Mouse (Mus musculus): ENCODE data around the gene Krtap4-13. TPM values are rescaled to one million over a fixed set of nuclear protein-coding genes. Genes with fewer than 3 reads are reported as not detected.
"Not testable (repeated sequence)": the region's sequence is repeated elsewhere in the genome, so short reads cannot be mapped to it uniquely, and the experiment has no call there.

Gene Krtap4-13
- total RNA-seq, 1 experiment = 1.3 TPM

DNA sequence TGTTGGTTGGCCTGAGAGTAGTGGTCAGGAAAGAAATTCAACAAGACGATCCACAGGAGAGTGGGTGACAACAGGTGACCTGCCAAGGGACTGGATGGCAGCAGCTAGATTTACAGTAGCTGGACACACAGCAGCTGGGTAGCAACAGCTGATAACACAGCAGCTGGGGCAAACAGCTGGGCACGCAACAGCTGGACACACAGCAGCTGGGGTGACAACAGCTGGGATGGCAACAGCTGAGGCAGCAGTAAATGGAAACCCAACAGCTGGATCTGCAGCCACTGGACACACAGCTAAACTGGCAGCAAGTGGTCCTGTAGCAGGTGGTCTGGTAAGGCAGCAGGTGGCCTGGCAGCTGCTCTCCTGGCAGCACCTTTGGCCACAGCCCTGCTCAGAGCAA is 37.1 kb upstream of the Krtap4-13 start:
- no peak for DNase-seq (ENCODE audit: low read depth, low spot score)
- Histone ChIP-seq H3K4me3 (ENCODE audit: insufficient read depth in 1 of 2, low read depth in 1 of 2, low read length in 2 of 2, poor library complexity in 1 of 2, severe bottlenecking in 1 of 2) (no peak overlapping the region), H3K9me3 (ENCODE audit: control insufficient read depth, insufficient read depth, low read depth, low read length) (no peaks in the 10 kb centered on the region), H3K4me1 (ENCODE audit: control insufficient read depth in 2 of 2, insufficient read depth in 2 of 2, low read length in 2 of 2, poor library complexity in 1 of 2) (no peaks in the 10 kb centered on the region), H3K27ac (ENCODE audit: insufficient read depth, low read depth, low read length, poor library complexity, severe bottlenecking) (no peak overlapping the region), H3K36me3 (ENCODE audit: control insufficient read depth, insufficient read depth, low read length, poor library complexity, severe bottlenecking) (no peaks in the 10 kb centered on the region), H3K9ac (ENCODE audit: insufficient read depth, low read depth, low read length, poor library complexity, severe bottlenecking) (no peak overlapping the region)
- in situ Hi-C loops (cut with MboI; ENCODE audit: low sequenced_read_pairs in 2 of 2, unreplicated experiment in 2 of 2) = no loop called here
- TF ChIP-seq CHD2 (IDR thresholded peaks at IDR 0.05; ENCODE audit: low read depth, low read length) = no peak
- TF ChIP-seq MAFK (IDR thresholded peaks at IDR 0.05; ENCODE audit: insufficient read depth, low read depth, low read length) = no peak
- TF ChIP-seq ZC3H11A (IDR thresholded peaks at IDR 0.05; ENCODE audit: borderline replicate concordance, low read depth, low read length) = no peak
- TF ChIP-seq HCFC1 (IDR thresholded peaks at IDR 0.05; ENCODE audit: borderline replicate concordance, insufficient read depth, low read length) = no peak
- TF ChIP-seq ZNF384 (IDR thresholded peaks at IDR 0.05; ENCODE audit: low read depth, low read length) = no peak

- in situ Hi-C loops (cut with MboI; ENCODE audit: low sequenced_read_pairs in 2 of 2, unreplicated experiment in 2 of 2) = no loop called here
- Histone ChIP-seq H3K9ac (ENCODE audit: insufficient read depth, low read depth, low read length, poor library complexity, severe bottlenecking) (no peak overlapping the region), H3K9me3 (ENCODE audit: control insufficient read depth, insufficient read depth, low read depth, low read length) (no peaks in the 10 kb centered on the region), H3K27ac (ENCODE audit: insufficient read depth, low read depth, low read length, poor library complexity, severe bottlenecking) (no peak overlapping the region), H3K36me3 (ENCODE audit: control insufficient read depth, insufficient read depth, low read length, poor library complexity, severe bottlenecking) (no peaks in the 10 kb centered on the region), H3K4me1 (ENCODE audit: control insufficient read depth in 2 of 2, insufficient read depth in 2 of 2, low read length in 2 of 2, poor library complexity in 1 of 2) (no peaks in the 10 kb centered on the region), H3K4me3 (ENCODE audit: insufficient read depth in 1 of 2, low read depth in 1 of 2, low read length in 2 of 2, poor library complexity in 1 of 2, severe bottlenecking in 1 of 2) (no peak overlapping the region)
- DNase-seq (ENCODE audit: low read depth, low spot score) = no peak
- no peak for TF ChIP-seq MAFK (IDR thresholded peaks at IDR 0.05; ENCODE audit: insufficient read depth, low read depth, low read length)
- no peak for TF ChIP-seq HCFC1 (IDR thresholded peaks at IDR 0.05; ENCODE audit: borderline replicate concordance, insufficient read depth, low read length)
- TF ChIP-seq CHD2 (IDR thresholded peaks at IDR 0.05; ENCODE audit: low read depth, low read length) = no peak
- TF ChIP-seq ZC3H11A (IDR thresholded peaks at IDR 0.05; ENCODE audit: borderline replicate concordance, low read depth, low read length) = no peak
- TF ChIP-seq ZNF384 (IDR thresholded peaks at IDR 0.05; ENCODE audit: low read depth, low read length) = no peak
Observed at GRCm38 (mm10) chr11:99842185-99842584, 32.5 kb upstream of the Krtap4-13 start.

DNA sequence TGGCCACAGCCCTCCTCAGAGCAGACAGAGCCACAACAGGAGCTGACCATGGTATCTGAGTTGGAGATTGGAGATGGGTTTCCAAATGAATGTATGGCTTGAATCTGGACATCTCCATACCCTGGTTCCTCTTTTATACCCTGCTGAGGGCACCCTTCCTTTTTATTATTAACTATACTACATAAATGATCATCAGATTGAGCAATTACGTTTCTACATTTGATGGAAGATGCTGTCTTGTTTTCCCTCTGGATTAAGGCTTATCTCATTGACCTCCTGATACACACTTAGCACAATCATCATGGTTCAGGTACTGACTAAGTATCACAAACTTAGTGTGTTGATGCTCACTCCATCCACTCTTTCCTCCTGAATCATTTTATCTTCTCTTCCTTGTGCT is 28.3 kb upstream of the Krtap4-13 start, which contains the start of gene 2300003K06Rik:
Gene 2300003K06Rik (minus strand): TSS at position 101 of the 400 bp plus-strand sequence.
- Histone ChIP-seq H3K36me3 (ENCODE audit: control insufficient read depth, insufficient read depth, low read length, poor library complexity, severe bottlenecking) (no peaks in the 10 kb centered on the region), H3K4me1 (ENCODE audit: control insufficient read depth in 2 of 2, insufficient read depth in 2 of 2, low read length in 2 of 2, poor library complexity in 1 of 2) (no peaks in the 10 kb centered on the region), H3K9me3 (ENCODE audit: control insufficient read depth, insufficient read depth, low read depth, low read length) (no peaks in the 10 kb centered on the region), H3K9ac (ENCODE audit: insufficient read depth, low read depth, low read length, poor library complexity, severe bottlenecking) (no peak within 1 kb of the TSS), H3K4me3 (ENCODE audit: insufficient read depth in 1 of 2, low read depth in 1 of 2, low read length in 2 of 2, poor library complexity in 1 of 2, severe bottlenecking in 1 of 2) (no peak within 1 kb of the TSS), H3K27ac (ENCODE audit: insufficient read depth, low read depth, low read length, poor library complexity, severe bottlenecking) (no peak within 1 kb of the TSS; the same call in 1 of the 2 replicates)
- no peak for DNase-seq (ENCODE audit: low read depth, low spot score)
- in situ Hi-C loops (cut with MboI; ENCODE audit: low sequenced_read_pairs in 2 of 2, unreplicated experiment in 2 of 2) = no loop called here
- TF ChIP-seq CHD2 (IDR thresholded peaks at IDR 0.05; ENCODE audit: low read depth, low read length) = no peak
- TF ChIP-seq HCFC1 (IDR thresholded peaks at IDR 0.05; ENCODE audit: borderline replicate concordance, insufficient read depth, low read length) = no peak
- TF ChIP-seq MAFK (IDR thresholded peaks at IDR 0.05; ENCODE audit: insufficient read depth, low read depth, low read length) = no peak
- no peak for TF ChIP-seq ZC3H11A (IDR thresholded peaks at IDR 0.05; ENCODE audit: borderline replicate concordance, low read depth, low read length)
- no peak for TF ChIP-seq ZNF384 (IDR thresholded peaks at IDR 0.05; ENCODE audit: low read depth, low read length)

GRCm38 (mm10) chr11:99815566-99815965 is 5.9 kb upstream of the Krtap4-13 start, which contains the start of gene Gm11564:
Gm11564 (minus strand) TSS chr11:99815666.
- H3K27ac ChIP-seq (ENCODE audit: insufficient read depth, low read depth, low read length, poor library complexity, severe bottlenecking); H3K4me1 ChIP-seq (ENCODE audit: control insufficient read depth in 2 of 2, insufficient read depth in 2 of 2, low read length in 2 of 2, poor library complexity in 1 of 2); H3K9me3 ChIP-seq (ENCODE audit: control insufficient read depth, insufficient read depth, low read depth, low read length); in situ Hi-C loops (cut with MboI; ENCODE audit: low sequenced_read_pairs in 2 of 2, unreplicated experiment in 2 of 2); DNase-seq (ENCODE audit: low read depth, low spot score); H3K9ac ChIP-seq (ENCODE audit: insufficient read depth, low read depth, low read length, poor library complexity, severe bottlenecking); H3K4me3 ChIP-seq (ENCODE audit: insufficient read depth in 1 of 2, low read depth in 1 of 2, low read length in 2 of 2, poor library complexity in 1 of 2, severe bottlenecking in 1 of 2); H3K36me3 ChIP-seq (ENCODE audit: control insufficient read depth, insufficient read depth, low read length, poor library complexity, severe bottlenecking): not testable (repeated sequence)

DNA sequence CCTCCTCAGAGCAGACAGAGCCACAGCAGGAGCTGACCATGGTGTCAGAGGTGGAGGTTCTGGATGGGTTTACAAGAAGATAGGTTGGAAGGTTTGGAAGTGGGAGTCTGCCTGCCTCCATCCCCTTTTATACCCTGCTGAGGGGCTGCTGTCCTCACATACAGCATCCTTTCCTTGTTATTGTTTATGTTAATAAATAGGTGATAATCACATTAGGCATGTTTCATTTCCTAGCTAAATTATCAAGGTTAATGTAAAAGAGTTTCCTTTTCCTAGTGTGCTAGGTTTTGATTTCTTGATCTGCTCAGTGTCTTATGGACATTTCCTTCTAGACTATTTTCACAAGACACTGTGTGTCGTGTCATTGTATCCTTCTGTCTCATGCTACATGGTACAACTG is 5.3 kb downstream of the Krtap4-13 start, which contains the start of gene Gm11554:
Gene Gm11554 (minus strand): TSS at position 101 of the 400 bp plus-strand sequence.
- H3K9me3 ChIP-seq (ENCODE audit: control insufficient read depth, insufficient read depth, low read depth, low read length); H3K4me1 ChIP-seq (ENCODE audit: control insufficient read depth in 2 of 2, insufficient read depth in 2 of 2, low read length in 2 of 2, poor library complexity in 1 of 2); H3K4me3 ChIP-seq (ENCODE audit: insufficient read depth in 1 of 2, low read depth in 1 of 2, low read length in 2 of 2, poor library complexity in 1 of 2, severe bottlenecking in 1 of 2); DNase-seq (ENCODE audit: low read depth, low spot score); H3K9ac ChIP-seq (ENCODE audit: insufficient read depth, low read depth, low read length, poor library complexity, severe bottlenecking); H3K27ac ChIP-seq (ENCODE audit: insufficient read depth, low read depth, low read length, poor library complexity, severe bottlenecking); in situ Hi-C loops (cut with MboI; ENCODE audit: low sequenced_read_pairs in 2 of 2, unreplicated experiment in 2 of 2); H3K36me3 ChIP-seq (ENCODE audit: control insufficient read depth, insufficient read depth, low read length, poor library complexity, severe bottlenecking): not testable (repeated sequence)

- H3K9ac ChIP-seq (ENCODE audit: insufficient read depth, low read depth, low read length, poor library complexity, severe bottlenecking); H3K4me3 ChIP-seq (ENCODE audit: insufficient read depth in 1 of 2, low read depth in 1 of 2, low read length in 2 of 2, poor library complexity in 1 of 2, severe bottlenecking in 1 of 2); H3K36me3 ChIP-seq (ENCODE audit: control insufficient read depth, insufficient read depth, low read length, poor library complexity, severe bottlenecking); in situ Hi-C loops (cut with MboI; ENCODE audit: low sequenced_read_pairs in 2 of 2, unreplicated experiment in 2 of 2); H3K27ac ChIP-seq (ENCODE audit: insufficient read depth, low read depth, low read length, poor library complexity, severe bottlenecking); DNase-seq (ENCODE audit: low read depth, low spot score); H3K9me3 ChIP-seq (ENCODE audit: control insufficient read depth, insufficient read depth, low read depth, low read length); H3K4me1 ChIP-seq (ENCODE audit: control insufficient read depth in 2 of 2, insufficient read depth in 2 of 2, low read length in 2 of 2, poor library complexity in 1 of 2): not testable (repeated sequence)
Observed at GRCm38 (mm10) chr11:99798832-99799231, 10.9 kb downstream of the Krtap4-13 start, which contains the start of gene Gm11569. Gm11569 (minus strand) TSS chr11:99798932.

Measured in ES-E14 (cell line).